Mouse (Mus musculus) CH12.LX (cell line): ENCODE results near the gene Iqgap1. TPM values are rescaled to one million over a fixed set of nuclear protein-coding genes. Genes with fewer than 3 reads are reported as not detected.
A peak's percentile ranks its signal among the peaks of the same experiment; 100 is the strongest.

Experiments
- DNase-seq: peaks from one replicate; pipeline ENCODE4 v3.0.0-alpha.2; 2013; ENCODE audit errors: extremely low read depth
- H3K27ac ChIP-seq: 2 replicates; pipeline ENCODE4 v1.5.1; 2012; ENCODE audit warnings: low read depth, mild to moderate bottlenecking, control low read depth, moderate library complexity; ENCODE audit not compliant: insufficient read depth
- H3K27me3 ChIP-seq: replicated peaks from 2 replicates; pipeline ENCODE3; 2012; ENCODE audit warnings: inconsistent platforms
- H3K36me3 ChIP-seq, 2 experiments: replicated peaks in 1 of 2; 2 replicates each; pipeline versions ENCODE3 to v1.6.1; 2012; ENCODE audit warnings: inconsistent platforms in 1 of 2, low read length in 1 of 2, mild to moderate bottlenecking in 1 of 2, mixed read lengths in 1 of 2, moderate library complexity in 1 of 2; ENCODE audit not compliant: control insufficient read depth in 1 of 2, insufficient read depth in 1 of 2
- H3K4me1 ChIP-seq, 2 experiments: 2 replicates each; pipeline ENCODE4 v1.6.1; 2012; ENCODE audit warnings: inconsistent platforms in 1 of 2, moderate library complexity in 1 of 2; ENCODE audit not compliant: insufficient read depth in 2 of 2, control insufficient read depth in 1 of 2
- H3K4me2 ChIP-seq: 2 replicates; pipeline ENCODE4 v1.6.1; 2012; ENCODE audit warnings: low read depth, mild to moderate bottlenecking, control low read depth; ENCODE audit not compliant: poor library complexity, insufficient read depth, severe bottlenecking
- H3K4me3 ChIP-seq, 3 experiments: fragments of 150-350 bp in 1 of 3; sonication (generic) in 1 of 3; replicated peaks in 1 of 3; 2 replicates each; pipeline versions ENCODE3 to v1.5.1; 2011 to 2012; ENCODE audit warnings: low read depth in 2 of 3, low read length in 2 of 3, mild to moderate bottlenecking in 2 of 3, moderate library complexity in 2 of 3, control low read depth in 1 of 3, improper control_type of control experiment in 1 of 3, inconsistent platforms in 1 of 3, mixed read lengths in 1 of 3; ENCODE audit not compliant: poor library complexity in 1 of 3
- H3K79me2 ChIP-seq: replicated peaks from 2 replicates; pipeline ENCODE4 v1.6.1; 2012; ENCODE audit warnings: mild to moderate bottlenecking, moderate library complexity; ENCODE audit not compliant: control insufficient read depth, poor library complexity, insufficient read depth, severe bottlenecking; ENCODE audit errors: extremely low read depth
- H3K9ac ChIP-seq: 2 replicates; pipeline ENCODE4 v1.6.1; 2012; ENCODE audit warnings: low read depth, mild to moderate bottlenecking, control low read depth, moderate library complexity; ENCODE audit not compliant: insufficient read depth
- H3K9me3 ChIP-seq: replicated peaks from 2 replicates; pipeline ENCODE3; 2012; ENCODE audit warnings: low read length, inconsistent platforms, mixed read lengths
- BHLHE40 ChIP-seq: IDR thresholded peaks from 2 replicates; pipeline ENCODE4 v1.6.1; 2011; ENCODE audit warnings: mild to moderate bottlenecking, low read depth, low read length, improper control_type of control experiment
- CHD1 ChIP-seq: IDR thresholded peaks from 2 replicates; pipeline ENCODE4 v1.6.1; 2012; ENCODE audit warnings: low read depth, low read length, improper control_type of control experiment, inconsistent platforms
- CHD2 ChIP-seq: IDR thresholded peaks from 2 replicates; pipeline ENCODE4 v1.6.1; 2011; ENCODE audit warnings: low read length, improper control_type of control experiment
- CTCF ChIP-seq, 2 experiments: IDR thresholded peaks in 1 of 2; conservative IDR thresholded peaks in 1 of 2; 2 replicates each; pipeline ENCODE4 v1.5.1; 2011 to 2012; ENCODE audit warnings: low read depth in 2 of 2, low read length in 2 of 2, improper control_type of control experiment in 1 of 2, inconsistent platforms in 1 of 2, mild to moderate bottlenecking in 1 of 2, moderate library complexity in 1 of 2
- E2F4 ChIP-seq: IDR thresholded peaks from 2 replicates; pipeline ENCODE4 v1.6.1; 2011; ENCODE audit warnings: low read depth, low read length, improper control_type of control experiment; ENCODE audit not compliant: insufficient replicate concordance
- ELF1 ChIP-seq: IDR thresholded peaks from 2 replicates; pipeline ENCODE4 v1.6.1; 2014; ENCODE audit warnings: low read depth, mild to moderate bottlenecking, inconsistent platforms, low read length, improper control_type of control experiment
- EP300 ChIP-seq: IDR thresholded peaks from 2 replicates; pipeline ENCODE4 v1.6.1; 2011; ENCODE audit warnings: low read length, improper control_type of control experiment
- ETS1 ChIP-seq: conservative IDR thresholded peaks from 2 replicates; pipeline ENCODE4 v1.6.1; 2012; ENCODE audit warnings: low read depth, mild to moderate bottlenecking, inconsistent platforms, low read length, improper control_type of control experiment, moderate library complexity
- GABPA ChIP-seq: IDR thresholded peaks from 2 replicates; pipeline ENCODE4 v1.6.1; 2012; ENCODE audit warnings: low read depth, low read length, improper control_type of control experiment, inconsistent platforms; ENCODE audit not compliant: insufficient replicate concordance
- HCFC1 ChIP-seq: IDR thresholded peaks from 2 replicates; pipeline ENCODE4 v1.6.1; 2012; ENCODE audit warnings: low read depth, mild to moderate bottlenecking, inconsistent platforms, low read length, improper control_type of control experiment
- JUN ChIP-seq: IDR thresholded peaks from 2 replicates; pipeline ENCODE4 v1.6.1; 2011; ENCODE audit warnings: low read depth, mild to moderate bottlenecking, low read length, improper control_type of control experiment, moderate library complexity; ENCODE audit not compliant: insufficient read depth
- JUND ChIP-seq: conservative IDR thresholded peaks from 2 replicates; pipeline ENCODE4 v1.6.1; 2011; ENCODE audit warnings: low read depth, low read length, improper control_type of control experiment
- KAT2A ChIP-seq: IDR thresholded peaks from 2 replicates; pipeline ENCODE4 v1.6.1; 2012; ENCODE audit warnings: low read length, improper control_type of control experiment, inconsistent platforms; ENCODE audit not compliant: insufficient replicate concordance
- MAFK ChIP-seq: IDR thresholded peaks from 2 replicates; pipeline ENCODE4 v1.6.1; 2011; ENCODE audit warnings: low read length, improper control_type of control experiment; ENCODE audit not compliant: insufficient replicate concordance
- MAX ChIP-seq: IDR thresholded peaks from 2 replicates; pipeline ENCODE4 v1.6.1; 2011; ENCODE audit warnings: low read length, improper control_type of control experiment
- MAZ ChIP-seq: IDR thresholded peaks from 2 replicates; pipeline ENCODE4 v1.6.1; 2012; ENCODE audit warnings: low read depth, mild to moderate bottlenecking, inconsistent platforms, low read length, improper control_type of control experiment, moderate library complexity
- MEF2A ChIP-seq: IDR thresholded peaks from 2 replicates; pipeline ENCODE4 v1.6.1; 2014; ENCODE audit warnings: low read depth, mild to moderate bottlenecking, inconsistent platforms, low read length, improper control_type of control experiment, borderline replicate concordance
- MXI1 ChIP-seq: IDR thresholded peaks from 2 replicates; pipeline ENCODE4 v1.6.1; 2011; ENCODE audit warnings: mild to moderate bottlenecking, low read depth, low read length, improper control_type of control experiment
- MYC ChIP-seq: IDR thresholded peaks from 2 replicates; pipeline ENCODE4 v1.6.1; 2011; ENCODE audit warnings: low read depth, mild to moderate bottlenecking, improper control_type of control experiment, low read length
- NELFE ChIP-seq: IDR thresholded peaks from 2 replicates; pipeline ENCODE4 v1.6.1; 2011; ENCODE audit warnings: low read depth, low read length, improper control_type of control experiment
- NRF1 ChIP-seq: IDR thresholded peaks from 2 replicates; pipeline ENCODE4 v1.6.1; 2014; ENCODE audit warnings: low read depth, mild to moderate bottlenecking, inconsistent platforms, low read length, improper control_type of control experiment, moderate library complexity
- PAX5 ChIP-seq: IDR thresholded peaks from 2 replicates; pipeline ENCODE4 v1.6.1; 2012; ENCODE audit warnings: low read length, inconsistent platforms, mixed read lengths
- POLR2A ChIP-seq: IDR thresholded peaks from 2 replicates; pipeline ENCODE4 v1.6.1; 2011; ENCODE audit warnings: low read depth, mild to moderate bottlenecking, improper control_type of control experiment, low read length
- SMC3 ChIP-seq: IDR thresholded peaks from 2 replicates; pipeline ENCODE4 v1.6.1; 2011; ENCODE audit warnings: low read depth, low read length, improper control_type of control experiment
- TCF12 ChIP-seq: IDR thresholded peaks from 2 replicates; pipeline ENCODE4 v1.6.1; 2014; ENCODE audit warnings: low read depth, mild to moderate bottlenecking, inconsistent platforms, low read length, improper control_type of control experiment
- UBTF ChIP-seq: IDR thresholded peaks from 2 replicates; pipeline ENCODE4 v1.6.1; 2012; ENCODE audit warnings: low read depth, mild to moderate bottlenecking, inconsistent platforms, low read length, improper control_type of control experiment, moderate library complexity
- USF2 ChIP-seq: conservative IDR thresholded peaks from 2 replicates; pipeline ENCODE4 v1.6.1; 2011; ENCODE audit warnings: low read depth, low read length, improper control_type of control experiment
- ZC3H11A ChIP-seq: IDR thresholded peaks from 2 replicates; pipeline ENCODE4 v1.6.1; 2012; ENCODE audit warnings: low read depth, mild to moderate bottlenecking, inconsistent platforms, low read length, improper control_type of control experiment
- ZKSCAN1 ChIP-seq: IDR thresholded peaks from 2 replicates; pipeline ENCODE4 v1.6.1; 2012; ENCODE audit warnings: low read depth, inconsistent platforms, low read length, improper control_type of control experiment, borderline replicate concordance
- ZMIZ1 ChIP-seq: IDR thresholded peaks from 2 replicates; pipeline ENCODE4 v1.6.1; 2012; ENCODE audit warnings: low read depth, mild to moderate bottlenecking, inconsistent platforms, low read length, improper control_type of control experiment
- ZNF384 ChIP-seq: IDR thresholded peaks from 2 replicates; pipeline ENCODE4 v1.6.1; 2012; ENCODE audit warnings: low read depth, low read length, improper control_type of control experiment, inconsistent platforms
- dilution Hi-C: fragments of 300-500 bp; cut with MboI; formaldehyde crosslinking; loops from 2 replicates; pipeline ENCODE4 v1.14.3; 2020; ENCODE audit warnings: low sequenced_read_pairs; ENCODE audit not compliant: extremely low pct_unique_long_range_greater_than_20kb, extremely low pct_ligation_motif_present
- in situ Hi-C: fragments of 300-500 bp; cut with MboI; formaldehyde crosslinking; loops from 3 replicates; pipeline ENCODE4 v1.14.3; 2019; ENCODE audit warnings: low sequenced_read_pairs, low pct_ligation_motif_present, low pct_unique_long_range_greater_than_20kb, mixed read lengths
- polyA plus RNA-seq: library from polyadenylated mRNA; unstranded; fragments of >175 nt; gene quantifications from 2 replicates; pipeline ENCODE4 v1.2.1, GENCODE M21; 2012; ENCODE audit warnings: low read depth; ENCODE audit not compliant: insufficient read length
- total RNA-seq, 2 experiments: library from RNA; depleted of rRNA; stranded (reverse); fragments of 300-350 nt in 1 of 2; fragments of >200 nt in 1 of 2; gene quantifications; 2 replicates each; pipeline ENCODE4 v1.2.3; 2012 to 2014

The Iqgap1 gene
- total and polyA plus RNA-seq, 3 experiments, result 49.6 to 126 (median 77.0) TPM

DNA sequence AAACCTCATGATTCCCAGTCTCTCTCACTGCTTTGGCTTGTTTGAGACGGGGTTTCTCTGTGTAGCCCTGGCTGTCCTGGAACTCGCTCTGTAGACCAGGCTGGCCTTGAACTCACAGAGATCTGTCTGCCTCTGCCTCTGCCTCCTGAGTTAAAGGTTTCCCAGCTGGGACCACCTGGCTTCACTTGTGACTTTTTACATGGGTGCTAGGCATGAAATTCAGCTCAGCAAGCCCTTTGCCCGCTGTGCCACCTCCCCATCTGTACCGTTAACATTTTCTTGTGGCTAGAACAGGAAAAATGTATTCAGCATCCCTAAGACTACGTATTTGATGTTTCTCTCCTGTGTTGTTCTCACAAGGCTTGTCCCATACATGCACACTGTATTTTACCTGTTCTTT, 24.7 kb upstream of the Iqgap1 start:
- H3K36me3 ChIP-seq, result no peaks in the 10 kb centered on the region
- no peak overlapping the region for H3K27ac ChIP-seq
- no peak overlapping the region for H3K4me3 ChIP-seq
- TF ChIP-seq GABPA, result no peak
- no peak for TF ChIP-seq UBTF
- no peak for TF ChIP-seq KAT2A
- no peak for TF ChIP-seq USF2
- TF ChIP-seq ZKSCAN1, result no peak
- no peak for TF ChIP-seq NRF1
- TF ChIP-seq MAX, result no peak
- TF ChIP-seq HCFC1, result no peak
- TF ChIP-seq MAFK, result no peak
- TF ChIP-seq JUN, result no peak
- no peak for TF ChIP-seq TCF12
- TF ChIP-seq MEF2A, result no peak
- no peak for TF ChIP-seq ZMIZ1
- TF ChIP-seq ELF1, result no peak
- TF ChIP-seq PAX5, result no peak
- TF ChIP-seq NELFE, result no peak
- TF ChIP-seq BHLHE40, result no peak
- no peak for TF ChIP-seq MYC
- no peak overlapping the region for H3K9ac ChIP-seq
- in situ Hi-C loops, result no loop called here
- no peaks in the 10 kb centered on the region for H3K79me2 ChIP-seq
- peaks cover 5% of the 10 kb centered on the region for H3K9me3 ChIP-seq
- peaks cover 4 to 11% of the 10 kb centered on the region in 2 experiments; a peak in 3 of 4 replicates for H3K4me1 ChIP-seq
- dilution Hi-C loops, result no loop called here
- DNase-seq, result no peak
- H3K4me2 ChIP-seq, result no peak overlapping the region
- no peaks in the 10 kb centered on the region for H3K27me3 ChIP-seq

DNA sequence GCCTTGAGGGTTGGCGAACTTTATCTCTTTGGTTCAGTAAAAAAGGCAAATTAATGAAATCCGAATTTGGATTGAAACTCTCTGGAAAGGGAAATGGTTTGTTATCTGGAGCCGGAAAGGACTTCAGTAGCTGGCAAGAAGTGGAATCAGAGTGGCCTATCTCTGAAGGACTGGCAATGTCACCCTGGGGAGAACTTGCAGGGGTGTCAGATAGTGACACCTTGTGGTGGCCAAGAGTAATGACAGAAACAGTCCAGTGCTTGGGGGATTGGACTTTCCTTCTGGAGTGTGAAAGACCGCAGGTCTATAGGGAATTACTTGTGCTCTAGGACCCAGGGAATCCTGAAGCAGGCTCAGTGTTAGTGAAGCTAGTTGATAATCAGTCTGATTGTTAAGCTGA, 23.9 kb upstream of the Iqgap1 start:
- dilution Hi-C loops (no loop called here), in situ Hi-C loops (loop anchor here (5.0 to 25.0 kb wide), 2 partner anchors 112 to 462 kb away; partner anchors contain the start of gene Fes)
- peaks cover 0 to 3% of the 10 kb centered on the region in 2 experiments for H3K36me3 ChIP-seq
- H3K27ac ChIP-seq, result no peak overlapping the region
- H3K4me1 ChIP-seq, result peaks cover 6 to 12% of the 10 kb centered on the region in 2 experiments; a peak in 3 of 4 replicates
- no peaks in the 10 kb centered on the region for H3K79me2 ChIP-seq
- H3K4me2 ChIP-seq, result no peak overlapping the region
- H3K4me3 ChIP-seq, result no peak overlapping the region
- H3K9ac ChIP-seq, result no peak overlapping the region
- peak; percentile 74 for DNase-seq
- H3K9me3 ChIP-seq, result peaks cover 5% of the 10 kb centered on the region
- no peaks in the 10 kb centered on the region for H3K27me3 ChIP-seq
- TF ChIP-seq BHLHE40, result no peak
- TF ChIP-seq ZMIZ1, result no peak
- peak; percentile 49; the same call in 1 of the 2 replicates for TF ChIP-seq MEF2A
- no peak for TF ChIP-seq CHD2
- TF ChIP-seq SMC3, result peak; percentile 99
- peak; percentile 27; the same call in 1 of the 2 replicates for TF ChIP-seq MAZ
- 0 out of 2 replicates have a peak, but pooled peaks have one; percentile 28 for TF ChIP-seq TCF12
- 0 out of 2 replicates have a peak, but pooled peaks have one; percentile 48 for TF ChIP-seq NELFE
- no peak for TF ChIP-seq ETS1
- no peak for TF ChIP-seq CHD1
- no peak for TF ChIP-seq GABPA
- 0 out of 2 replicates have a peak, but pooled peaks have one; percentile 15 for TF ChIP-seq JUND
- TF ChIP-seq USF2, result no peak
- TF ChIP-seq E2F4, result no peak
- TF ChIP-seq NRF1, result no peak
- no peak for TF ChIP-seq ZNF384
- TF ChIP-seq JUN, result no peak
- no peak for TF ChIP-seq EP300
- no peak for TF ChIP-seq HCFC1
- peak; percentile 90 for TF ChIP-seq ZC3H11A
- TF ChIP-seq MAFK, result no peak
- no peak for TF ChIP-seq MAX
- no peak for TF ChIP-seq MXI1
- TF ChIP-seq POLR2A, result no peak
- peak; percentile 84 to 97; a peak in 3 of 4 replicates for TF ChIP-seq CTCF (conservative IDR thresholded peaks at IDR 0.05 in 1 of 2, IDR thresholded peaks at IDR 0.05 in 1 of 2; ENCODE audit: low read depth in 2 of 2, low read length in 2 of 2)
- no peak for TF ChIP-seq KAT2A
